Mouse (Mus musculus): ENCODE results near the gene Cuedc1. TPM values are rescaled to one million over a fixed set of nuclear protein-coding genes. Genes with fewer than 3 reads are reported as not detected.

Cuedc1 gene
- total RNA-seq, 2 experiments from 2014 or later, result 0.84 TPM; not detected in 1

- no peak for ATAC-seq (replicated peaks; ENCODE audit: low FRiP score, poor library complexity, severe bottlenecking)
Measured at GRCm38 (mm10) chr11:88221929-88222475, 124.1 kb downstream of the Cuedc1 start.

- ATAC-seq (replicated peaks; ENCODE audit: low FRiP score, poor library complexity, severe bottlenecking), result no peak
Measured at GRCm38 (mm10) chr11:88227001-88227957, 129.4 kb downstream of the Cuedc1 start.

DNA sequence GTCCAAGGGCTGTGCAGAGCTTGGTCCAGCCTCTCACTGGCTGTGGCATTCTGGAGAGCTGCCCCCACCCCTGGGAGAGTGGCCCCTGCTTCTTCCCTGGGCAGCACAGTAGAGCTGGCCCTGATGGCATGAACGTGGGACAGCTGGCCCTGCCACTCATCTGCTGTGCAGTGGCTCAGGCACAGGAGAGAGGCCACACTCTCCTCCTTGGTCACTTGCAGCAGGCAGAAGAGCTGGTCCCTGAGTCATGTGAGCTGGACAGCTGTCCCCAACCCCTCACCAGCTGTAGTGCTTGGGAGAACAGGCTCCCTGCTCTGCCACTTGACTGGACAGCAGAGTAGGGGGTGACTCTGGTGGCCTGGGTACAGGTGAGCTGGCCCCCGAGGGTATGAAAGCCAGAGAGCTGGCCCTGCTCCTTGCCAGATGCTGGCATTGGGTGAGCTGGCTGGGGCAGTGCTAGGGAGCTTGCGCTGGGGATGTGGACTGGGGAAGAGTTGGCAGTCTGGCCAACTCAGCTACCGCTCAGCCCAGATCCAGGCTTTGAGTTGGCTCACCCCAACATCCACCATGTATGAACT is 133.4 kb downstream of the Cuedc1 start:
- ATAC-seq (replicated peaks; ENCODE audit: low FRiP score, poor library complexity, severe bottlenecking), result no peak

DNA sequence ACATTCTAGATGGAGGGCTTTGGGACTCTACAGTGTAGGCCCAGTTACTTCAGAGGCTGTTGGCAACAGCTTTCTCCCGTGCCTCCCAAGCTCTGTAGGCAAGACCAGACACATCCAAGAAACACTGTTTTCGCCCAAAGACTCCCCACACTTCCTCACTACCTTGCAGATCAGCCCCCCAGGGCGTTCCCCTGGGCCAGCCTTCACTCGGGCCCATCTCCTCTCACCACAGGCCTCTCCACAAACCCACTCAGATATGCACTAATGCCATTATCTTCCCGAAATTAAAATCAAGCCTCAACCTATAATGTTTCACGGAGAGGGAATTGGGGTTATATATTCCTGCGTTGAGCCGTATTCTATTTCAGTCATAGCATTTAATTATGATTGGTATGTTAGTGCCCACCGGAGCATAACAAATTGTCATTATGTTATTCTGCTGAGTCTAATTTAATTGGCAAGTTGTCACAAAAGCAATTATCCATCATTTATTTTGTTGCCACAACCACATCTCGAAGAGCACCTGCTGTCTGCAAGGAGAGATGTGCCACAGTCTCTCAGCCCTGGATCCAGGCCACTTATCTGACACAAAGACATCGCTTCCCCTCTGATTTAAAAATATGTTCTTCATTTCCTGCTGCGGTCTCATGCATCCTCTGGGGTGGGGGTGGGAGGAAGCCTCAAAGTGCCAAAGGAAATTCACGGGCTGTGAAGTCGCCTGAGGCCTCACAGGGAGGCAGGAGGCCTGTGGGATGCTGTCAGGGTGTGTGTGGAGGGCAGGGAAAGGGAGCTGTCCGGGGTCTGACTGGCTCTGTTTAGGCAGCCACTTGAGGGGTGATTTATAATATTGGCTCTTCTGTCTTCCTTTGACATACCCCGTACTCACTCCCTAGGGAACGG is 135.9 kb downstream of the Cuedc1 start:
- ATAC-seq (replicated peaks; ENCODE audit: low FRiP score, poor library complexity, severe bottlenecking), result no peak

DNA sequence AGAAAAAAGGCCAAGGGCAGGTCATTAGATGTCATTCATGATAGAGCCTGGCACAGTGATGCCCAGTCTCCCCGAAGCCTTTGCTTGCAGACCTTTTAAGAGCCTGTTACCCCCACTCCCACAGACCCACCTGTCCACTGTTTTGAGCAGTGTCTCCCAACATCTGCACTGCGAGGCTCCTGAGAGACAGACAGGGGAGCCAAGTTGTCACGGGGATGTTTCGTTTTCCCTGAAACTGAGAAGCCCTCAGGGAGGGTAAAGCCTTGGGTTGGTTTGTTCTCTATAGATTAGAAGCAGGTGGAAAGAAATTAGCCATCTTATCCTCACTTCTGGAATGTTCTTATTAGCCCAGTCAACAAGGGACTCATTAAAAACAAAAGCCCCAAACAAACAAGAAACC is 136.9 kb downstream of the Cuedc1 start:
- no peak for ATAC-seq (replicated peaks; ENCODE audit: low FRiP score, poor library complexity, severe bottlenecking)

- no peak for ATAC-seq (replicated peaks; ENCODE audit: low FRiP score, poor library complexity, severe bottlenecking)
Measured at GRCm38 (mm10) chr11:88235221-88236203, 137.7 kb downstream of the Cuedc1 start.

GRCm38 (mm10) chr11:88240275-88240674 is 142.4 kb downstream of the Cuedc1 start:
- no peak for ATAC-seq (replicated peaks; ENCODE audit: low FRiP score, poor library complexity, severe bottlenecking)

DNA sequence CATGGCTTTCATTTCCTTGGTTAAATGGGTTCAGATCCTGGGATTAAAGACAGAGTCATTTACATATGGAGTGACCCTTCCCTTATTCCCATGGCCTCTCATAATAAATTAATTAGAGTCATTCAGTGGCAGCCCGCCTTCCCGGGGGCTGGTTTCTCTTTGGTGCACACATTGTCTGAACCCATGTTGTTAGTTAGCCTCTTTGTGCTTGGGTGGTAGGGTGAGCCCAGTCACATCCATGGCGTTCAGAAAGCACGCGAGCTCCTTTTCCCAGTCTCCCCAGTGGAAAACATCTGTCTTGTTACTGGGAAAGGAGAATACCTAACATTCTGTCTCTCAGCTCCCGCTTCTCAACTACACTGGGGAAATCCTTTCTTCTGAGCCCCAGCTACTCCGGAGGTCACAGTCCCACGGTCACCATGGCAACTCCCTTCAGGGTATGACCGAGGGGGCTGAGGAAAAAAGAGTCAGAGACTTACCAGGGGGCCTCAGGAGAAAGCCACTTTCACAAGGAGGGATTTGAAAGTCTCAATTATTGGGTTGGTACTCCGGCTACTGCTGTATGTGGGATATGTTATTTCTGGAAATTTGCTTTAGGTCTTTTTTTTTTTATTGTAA is 143.0 kb downstream of the Cuedc1 start:
- no peak for ATAC-seq (replicated peaks; ENCODE audit: low FRiP score, poor library complexity, severe bottlenecking)

DNA sequence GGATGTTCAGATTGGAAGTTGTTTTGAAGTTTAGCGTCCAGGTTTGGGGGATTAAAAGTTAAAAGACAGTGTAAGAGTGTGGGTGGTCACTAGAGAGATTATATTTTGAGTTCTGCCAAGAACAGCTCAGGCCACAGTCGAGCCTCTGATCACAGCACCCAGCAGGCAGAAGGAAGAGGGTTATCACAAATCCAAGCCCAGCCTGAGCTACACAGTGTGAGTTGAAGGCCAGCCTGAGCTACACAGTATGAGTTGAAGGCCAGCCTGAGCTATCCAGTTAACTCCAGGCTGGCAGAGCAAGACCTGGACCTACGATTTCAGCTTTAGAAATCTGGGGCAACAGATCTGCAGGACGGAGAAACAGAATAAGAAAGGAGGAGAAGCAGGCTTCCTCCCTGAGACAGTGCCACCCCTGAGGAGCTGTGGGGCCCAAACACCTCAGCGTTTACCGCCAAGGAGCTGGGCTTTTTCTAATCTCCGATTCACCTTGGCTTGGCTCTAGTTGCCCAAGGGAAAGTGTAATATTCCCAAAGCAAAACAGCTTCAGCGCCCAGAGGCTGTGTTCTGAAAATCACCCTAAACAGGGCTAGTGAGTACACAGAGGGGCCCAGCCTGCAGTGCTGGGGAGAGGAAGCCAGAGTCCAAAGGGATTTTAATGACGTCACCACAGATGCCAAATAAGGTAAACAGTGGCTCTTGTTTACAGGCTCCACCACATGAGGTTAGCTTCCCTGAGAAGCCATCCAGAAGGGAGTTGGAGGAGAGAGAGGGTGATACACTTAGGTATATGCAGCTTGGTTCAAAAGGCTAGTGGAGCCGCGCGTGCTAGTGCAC is 143.8 kb downstream of the Cuedc1 start:
- ATAC-seq (replicated peaks; ENCODE audit: low FRiP score, poor library complexity, severe bottlenecking), result no peak

Other genes starting within 250 kb of the Cuedc1 start
- not detected in 2 replicates for gene Mks1, start 244.8 kb upstream of the Cuedc1 start, total RNA-seq (2015; ENCODE audit: low replicate concordance)
- gene Mks1, start 244.8 kb upstream of the Cuedc1 start, total RNA-seq (2017; ENCODE audit: low replicate concordance), result not detected in 2 replicates
- 13.0 and 18.4 TPM in 2 replicates for gene Epx, start 222.5 kb upstream of the Cuedc1 start, total RNA-seq (2015; ENCODE audit: low replicate concordance)
- 10.3 and 15.8 TPM in 2 replicates for gene Epx, start 222.5 kb upstream of the Cuedc1 start, total RNA-seq (2017; ENCODE audit: low replicate concordance)
- gene Olfr462, start 205.8 kb upstream of the Cuedc1 start, total RNA-seq (2015; ENCODE audit: low replicate concordance), result not detected in 2 replicates
- not detected in 2 replicates for gene Olfr462, start 205.8 kb upstream of the Cuedc1 start, total RNA-seq (2017; ENCODE audit: low replicate concordance)
- gene Olfr463, start 200.7 kb upstream of the Cuedc1 start, total RNA-seq (2015; ENCODE audit: low replicate concordance), result not detected in 2 replicates
- not detected in 2 replicates for gene Olfr463, start 200.7 kb upstream of the Cuedc1 start, total RNA-seq (2017; ENCODE audit: low replicate concordance)
- gene Olfr464, start 177.1 kb upstream of the Cuedc1 start, total RNA-seq (2015; ENCODE audit: low replicate concordance), result not detected in 2 replicates
- not detected in 2 replicates for gene Olfr464, start 177.1 kb upstream of the Cuedc1 start, total RNA-seq (2017; ENCODE audit: low replicate concordance)
- gene Dynll2, start 110.5 kb upstream of the Cuedc1 start, total RNA-seq (2015; ENCODE audit: low replicate concordance), result 8.4 and 10.1 TPM in 2 replicates
- gene Dynll2, start 110.5 kb upstream of the Cuedc1 start, total RNA-seq (2017; ENCODE audit: low replicate concordance), result 1.5 and 5.9 TPM in 2 replicates
- gene Srsf1, start 50.7 kb upstream of the Cuedc1 start, total RNA-seq (2015; ENCODE audit: low replicate concordance), result 312 and 323 TPM in 2 replicates
- 485 and 568 TPM in 2 replicates for gene Srsf1, start 50.7 kb upstream of the Cuedc1 start, total RNA-seq (2017; ENCODE audit: low replicate concordance)
- gene Vezf1, start 29.8 kb upstream of the Cuedc1 start, total RNA-seq (2015; ENCODE audit: low replicate concordance), result 29.6 and 37.3 TPM in 2 replicates
- 16.3 and 17.8 TPM in 2 replicates for gene Vezf1, start 29.8 kb upstream of the Cuedc1 start, total RNA-seq (2017; ENCODE audit: low replicate concordance)
- gene Mrps23, start 106.3 kb downstream of the Cuedc1 start, total RNA-seq (2015; ENCODE audit: low replicate concordance), result 18.7 and 24.3 TPM in 2 replicates
- 15.8 and 23.1 TPM in 2 replicates for gene Mrps23, start 106.3 kb downstream of the Cuedc1 start, total RNA-seq (2017; ENCODE audit: low replicate concordance)
- not detected in 2 replicates for gene Ccdc182, start 196.0 kb downstream of the Cuedc1 start, total RNA-seq (2015; ENCODE audit: low replicate concordance)
- not detected in 2 replicates for gene Ccdc182, start 196.0 kb downstream of the Cuedc1 start, total RNA-seq (2017; ENCODE audit: low replicate concordance)